Mouse (Mus musculus) bone marrow macrophage, adult 2 months (primary cell): ENCODE data around the gene 4933417A18Rik.
"Not testable (repeated sequence)": the region's sequence is repeated elsewhere in the genome, so short reads cannot be mapped to it uniquely, and the experiment has no call there.

Source experiments
- CTCF ChIP-seq: IDR thresholded peaks from 2 replicates; pipeline ENCODE4 v1.5.1; 2012; ENCODE audit warnings: low read depth, mild to moderate bottlenecking, low read length, moderate library complexity
- POLR2A ChIP-seq: IDR thresholded peaks from 2 replicates; pipeline ENCODE4 v1.6.1; 2012; ENCODE audit warnings: mild to moderate bottlenecking, low read depth, low read length, borderline replicate concordance

- TF ChIP-seq CTCF, POLR2A: not testable (repeated sequence)
Measured at GRCm38 (mm10) chr13:34972456-34972855, 48.2 kb downstream of the 4933417A18Rik start.
